Mouse (Mus musculus): ENCODE results near the gene Stxbp1. TPM values are rescaled to one million over a fixed set of nuclear protein-coding genes. Genes with fewer than 3 reads are reported as not detected.
A peak's percentile ranks its signal among the peaks of the same experiment; 100 is the strongest.

Stxbp1 gene
- polyA plus RNA-seq, 1 experiment from 2014 or later: 19.3 TPM

- Histone ChIP-seq H3K27ac (peak overlapping the region; percentile 87), H3K27me3 (no peaks in the 10 kb centered on the region), H3K4me2 (peak overlapping the region; percentile 39), H3K9me3 (replicated peaks) (no peaks in the 10 kb centered on the region), H3K4me3 (replicated peaks) (no peak overlapping the region), H3K36me3 (no peaks in the 10 kb centered on the region), H3K4me1 (peaks cover 87% of the 10 kb centered on the region), H3K9ac (0 out of 2 replicates have a peak overlapping the region, but pooled peaks have one; percentile 33)
- ATAC-seq (replicated peaks; ENCODE audit: low FRiP score): 0 out of 2 replicates have a peak, but pooled peaks have one; percentile 16
- 25% methylated on average over 3 of the region's 3 CpGs for WGBS
Measured at GRCm38 (mm10) chr2:32881723-32882122, 34.7 kb upstream of the Stxbp1 start.

- Histone ChIP-seq H3K4me3 (replicated peaks) (no peak overlapping the region), H3K36me3 (no peaks in the 10 kb centered on the region), H3K9ac (peak overlapping the region; percentile 33; the same call in 1 of the 2 replicates), H3K9me3 (replicated peaks) (no peaks in the 10 kb centered on the region), H3K27ac (peak overlapping the region; percentile 87), H3K4me1 (peaks cover 89% of the 10 kb centered on the region), H3K27me3 (no peaks in the 10 kb centered on the region), H3K4me2 (peak overlapping the region; percentile 39)
- WGBS: 25% methylated on average over 6 of the region's 6 CpGs
- ATAC-seq (replicated peaks; ENCODE audit: low FRiP score): no peak; the same call in 1 of the 2 replicates
Measured at GRCm38 (mm10) chr2:32881054-32881453, 34.0 kb upstream of the Stxbp1 start.

GRCm38 (mm10) chr2:32879593-32879992, 32.5 kb upstream of the Stxbp1 start:
- Histone ChIP-seq H3K36me3 (no peaks in the 10 kb centered on the region), H3K4me1 (peaks cover 90% of the 10 kb centered on the region), H3K4me3 (replicated peaks) (no peak overlapping the region), H3K27ac (peak overlapping the region; percentile 87; the same call in 1 of the 2 replicates), H3K9me3 (replicated peaks) (no peaks in the 10 kb centered on the region), H3K4me2 (no peak overlapping the region), H3K27me3 (no peaks in the 10 kb centered on the region), H3K9ac (no peak overlapping the region)
- 86% methylated on average over 5 of the region's 5 CpGs for WGBS
- no peak for ATAC-seq (replicated peaks; ENCODE audit: low FRiP score)

- WGBS: 66% methylated on average over 3 of the region's 3 CpGs
- no peaks in the 10 kb centered on the region for H3K9me3 ChIP-seq (replicated peaks)
- peaks cover 89% of the 10 kb centered on the region for H3K4me1 ChIP-seq
- peak overlapping the region; percentile 83 for H3K4me3 ChIP-seq (replicated peaks)
- no peaks in the 10 kb centered on the region for H3K27me3 ChIP-seq
- H3K9ac ChIP-seq: no peak overlapping the region
- peak overlapping the region; percentile 72 for H3K4me2 ChIP-seq
- H3K36me3 ChIP-seq: no peaks in the 10 kb centered on the region
- no peak for ATAC-seq (replicated peaks; ENCODE audit: low FRiP score)
- H3K27ac ChIP-seq: peak overlapping the region; percentile 94; the same call in 1 of the 2 replicates
Measured at GRCm38 (mm10) chr2:32878396-32878795, 31.4 kb upstream of the Stxbp1 start.

- Histone ChIP-seq H3K36me3 (no peaks in the 10 kb centered on the region), H3K4me3 (replicated peaks) (peak overlapping the region; percentile 83), H3K27me3 (no peaks in the 10 kb centered on the region), H3K9ac (peak overlapping the region; percentile 91), H3K4me2 (peak overlapping the region; percentile 72), H3K4me1 (peaks cover 84% of the 10 kb centered on the region), H3K9me3 (replicated peaks) (no peaks in the 10 kb centered on the region), H3K27ac (peak overlapping the region; percentile 94; the same call in 1 of the 2 replicates)
- WGBS: 53% methylated on average over 6 of the region's 6 CpGs
- no peak for ATAC-seq (replicated peaks; ENCODE audit: low FRiP score)
Measured at GRCm38 (mm10) chr2:32877761-32878393, 30.8 kb upstream of the Stxbp1 start.

GRCm38 (mm10) chr2:32877303-32877702, 30.3 kb upstream of the Stxbp1 start:
- Histone ChIP-seq H3K27me3 (no peaks in the 10 kb centered on the region), H3K27ac (peak overlapping the region; percentile 94), H3K4me1 (peaks cover 78% of the 10 kb centered on the region), H3K9ac (peak overlapping the region; percentile 91), H3K4me3 (replicated peaks) (peak overlapping the region; percentile 83), H3K4me2 (peak overlapping the region; percentile 72), H3K9me3 (replicated peaks) (no peaks in the 10 kb centered on the region), H3K36me3 (no peaks in the 10 kb centered on the region)
- 37% methylated on average over 5 of the region's 5 CpGs for WGBS
- ATAC-seq (replicated peaks; ENCODE audit: low FRiP score): no peak

- no peaks in the 10 kb centered on the region for H3K9me3 ChIP-seq (replicated peaks)
- peak overlapping the region; percentile 91 for H3K9ac ChIP-seq
- H3K4me2 ChIP-seq: peak overlapping the region; percentile 72
- peak overlapping the region; percentile 83 for H3K4me3 ChIP-seq (replicated peaks)
- H3K4me1 ChIP-seq: peaks cover 72% of the 10 kb centered on the region
- no peaks in the 10 kb centered on the region for H3K36me3 ChIP-seq
- H3K27ac ChIP-seq: peak overlapping the region; percentile 94
- H3K27me3 ChIP-seq: no peaks in the 10 kb centered on the region
- peak; percentile 11; the same call in 1 of the 2 replicates for ATAC-seq (replicated peaks; ENCODE audit: low FRiP score)
- 1% methylated on average over 20 of the region's 20 CpGs for WGBS
Measured at GRCm38 (mm10) chr2:32876490-32877302, 29.7 kb upstream of the Stxbp1 start.

- ATAC-seq (replicated peaks; ENCODE audit: low FRiP score): peak; percentile 89
- H3K4me1 ChIP-seq: peaks cover 64% of the 10 kb centered on the region
- under 1% methylated on average over 67 of the region's 68 CpGs for WGBS
Measured at GRCm38 (mm10) chr2:32875675-32876489, 28.8 kb upstream of the Stxbp1 start, which contains the start of gene Fam129b. TSS of gene Fam129b (plus strand) at chr2:32876114.

GRCm38 (mm10) chr2:32874951-32875674, 28.1 kb upstream of the Stxbp1 start:
- H3K9me3 ChIP-seq (replicated peaks): no peaks in the 10 kb centered on the region
- peak; percentile 8 for ATAC-seq (replicated peaks; ENCODE audit: low FRiP score)
- peak overlapping the region; percentile 83 for H3K4me3 ChIP-seq (replicated peaks)
- H3K27ac ChIP-seq: peak overlapping the region; percentile 94
- H3K27me3 ChIP-seq: no peaks in the 10 kb centered on the region
- peak overlapping the region; percentile 91 for H3K9ac ChIP-seq
- peaks cover 59% of the 10 kb centered on the region for H3K4me1 ChIP-seq
- H3K4me2 ChIP-seq: peak overlapping the region; percentile 72
- WGBS: 9% methylated on average over 15 of the region's 15 CpGs
- no peaks in the 10 kb centered on the region for H3K36me3 ChIP-seq

More at GRCm38 (mm10) chr2:32875675-32876489, 28.8 kb upstream of the Stxbp1 start, which contains the start of gene Fam129b:
- Histone ChIP-seq H3K9me3 (replicated peaks) (no peaks in the 10 kb centered on the region), H3K4me3 (replicated peaks) (peak within 1 kb of the TSS; percentile 83), H3K4me2 (peak within 1 kb of the TSS; percentile 72), H3K27me3 (no peaks in the 10 kb centered on the region), H3K9ac (peak within 1 kb of the TSS; percentile 91), H3K36me3 (no peaks in the 10 kb centered on the region), H3K27ac (peak within 1 kb of the TSS; percentile 94)

- peak overlapping the region; percentile 37; the same call in 1 of the 2 replicates for H3K27ac ChIP-seq
- ATAC-seq (replicated peaks; ENCODE audit: low FRiP score): no peak
Measured at GRCm38 (mm10) chr2:32874070-32874469, 27.0 kb upstream of the Stxbp1 start.

More at GRCm38 (mm10) chr2:32874070-32874469, 27.0 kb upstream of the Stxbp1 start:
- WGBS: 64% methylated on average over 3 of the region's 3 CpGs
- Histone ChIP-seq H3K9me3 (replicated peaks) (no peaks in the 10 kb centered on the region), H3K27me3 (no peaks in the 10 kb centered on the region), H3K4me3 (replicated peaks) (no peak overlapping the region), H3K4me1 (peaks cover 52% of the 10 kb centered on the region), H3K36me3 (no peaks in the 10 kb centered on the region), H3K9ac (no peak overlapping the region), H3K4me2 (0 out of 2 replicates have a peak overlapping the region, but pooled peaks have one; percentile 72)
